Mouse (Mus musculus) midbrain, embryonic 13.5 days (tissue): ENCODE results near the gene Cplane1. TPM values are rescaled to one million over a fixed set of nuclear protein-coding genes. Genes with fewer than 3 reads are reported as not detected.
"Not testable (repeated sequence)": the region's sequence is repeated elsewhere in the genome, so short reads cannot be mapped to it uniquely, and the experiment has no call there.

Experiments
- ATAC-seq: fragments of 200-750 bp; cut with Nextera tagmentation; 2 replicates; pipeline ENCODE4 v1.8.0; 2017; ENCODE audit warnings: mild to moderate bottlenecking, moderate TSS enrichment, moderate library complexity
- H3K27ac ChIP-seq: fragments of 300-500 bp; sonication (generic); 2 replicates; pipeline ENCODE4 v1.5.1; 2015; ENCODE audit warnings: inconsistent platforms, mild to moderate bottlenecking, moderate library complexity
- H3K27me3 ChIP-seq: fragments of 300-500 bp; sonication (generic); 2 replicates; pipeline ENCODE4 v1.6.1; 2015; ENCODE audit warnings: mild to moderate bottlenecking, inconsistent platforms
- H3K36me3 ChIP-seq: fragments of 300-500 bp; sonication (generic); 2 replicates; pipeline ENCODE4 v1.6.1; 2015; ENCODE audit warnings: mild to moderate bottlenecking, inconsistent platforms
- H3K4me1 ChIP-seq: fragments of 300-500 bp; sonication (generic); replicated peaks from 2 replicates; pipeline ENCODE4 v1.6.1; 2015; ENCODE audit warnings: inconsistent platforms
- H3K4me2 ChIP-seq: fragments of 300-500 bp; sonication (generic); replicated peaks from 2 replicates; pipeline ENCODE4 v1.6.1; 2015; ENCODE audit warnings: moderate library complexity, mild to moderate bottlenecking, inconsistent platforms
- H3K4me3 ChIP-seq: fragments of 300-500 bp; sonication (generic); replicated peaks from 2 replicates; pipeline ENCODE4 v1.5.1; 2015; ENCODE audit warnings: mild to moderate bottlenecking, inconsistent platforms
- H3K9ac ChIP-seq: fragments of 300-500 bp; sonication (generic); replicated peaks from 2 replicates; pipeline ENCODE4 v1.6.1; 2015; ENCODE audit warnings: mild to moderate bottlenecking, inconsistent platforms
- H3K9me3 ChIP-seq: fragments of 300-500 bp; sonication (generic); 2 replicates; pipeline ENCODE4 v1.6.1; 2016; ENCODE audit warnings: mild to moderate bottlenecking, inconsistent platforms
- WGBS: fragments of 180-500 bp; shearing (Covaris S2); methylation state at CpG from one replicate; pipeline ENCODE4 v1.1.7; 2015; 5-methylcytosine and 5-hydroxymethylcytosine counted together
- polyA plus RNA-seq: library from polyadenylated mRNA; unstranded; fragments of >200 nt; fragmentation: Nextera tagmentation; extraction: Ambion mirVana; gene quantifications from 2 replicates; pipeline ENCODE4 v1.2.1, GENCODE M21; 2015

Gene Cplane1
- polyA plus RNA-seq, 1 experiment from 2014 or later, result 20.5 TPM

GRCm38 (mm10) chr15:8265946-8266345 is 97.0 kb downstream of the Cplane1 start:
- no peaks in the 10 kb centered on the region for H3K4me1 ChIP-seq
- H3K9me3 ChIP-seq, result no peaks in the 10 kb centered on the region
- ATAC-seq, result no peak
- peaks cover 90% of the 10 kb centered on the region for H3K36me3 ChIP-seq
- H3K4me2 ChIP-seq, result no peak overlapping the region
- no peak overlapping the region for H3K4me3 ChIP-seq
- H3K27ac ChIP-seq, result no peak overlapping the region
- H3K9ac ChIP-seq, result no peak overlapping the region
- 93% methylated on average over 3 of the region's 3 CpGs for WGBS
- H3K27me3 ChIP-seq, result no peaks in the 10 kb centered on the region

GRCm38 (mm10) chr15:8267211-8267610 is 98.3 kb downstream of the Cplane1 start:
- peaks cover 91% of the 10 kb centered on the region for H3K36me3 ChIP-seq
- 97% methylated on average over 3 of the region's 3 CpGs for WGBS
- no peak overlapping the region for H3K4me2 ChIP-seq

GRCm38 (mm10) chr15:8268231-8268630 is 99.3 kb downstream of the Cplane1 start:
- ATAC-seq, result no peak
- H3K27me3 ChIP-seq, result no peaks in the 10 kb centered on the region
- WGBS, result 95% methylated on average over 8 of the region's 8 CpGs
- H3K9me3 ChIP-seq, result no peaks in the 10 kb centered on the region
- no peak overlapping the region for H3K4me3 ChIP-seq
- peaks cover 91% of the 10 kb centered on the region for H3K36me3 ChIP-seq
- no peaks in the 10 kb centered on the region for H3K4me1 ChIP-seq
- no peak overlapping the region for H3K9ac ChIP-seq
- H3K27ac ChIP-seq, result no peak overlapping the region
- H3K4me2 ChIP-seq, result no peak overlapping the region

More at GRCm38 (mm10) chr15:8267211-8267610, 98.3 kb downstream of the Cplane1 start:
- no peaks in the 10 kb centered on the region for H3K9me3 ChIP-seq
- H3K4me1 ChIP-seq, result no peaks in the 10 kb centered on the region
- ATAC-seq, result no peak
- H3K27ac ChIP-seq, result no peak overlapping the region
- H3K4me3 ChIP-seq, result no peak overlapping the region
- H3K27me3 ChIP-seq, result no peaks in the 10 kb centered on the region
- H3K9ac ChIP-seq, result no peak overlapping the region

GRCm38 (mm10) chr15:8271952-8272351 is 103.0 kb downstream of the Cplane1 start:
- no peak for ATAC-seq
- Histone ChIP-seq H3K4me3 (no peak overlapping the region), H3K4me2 (no peak overlapping the region), H3K27ac (no peak overlapping the region), H3K4me1 (no peaks in the 10 kb centered on the region), H3K27me3 (no peaks in the 10 kb centered on the region), H3K36me3 (peaks cover 73% of the 10 kb centered on the region), H3K9ac (no peak overlapping the region), H3K9me3 (no peaks in the 10 kb centered on the region)
- 92% methylated on average over 8 of the region's 8 CpGs for WGBS

- peaks cover 17% of the 10 kb centered on the region for H3K36me3 ChIP-seq
- H3K4me2 ChIP-seq, H3K27ac ChIP-seq, H3K27me3 ChIP-seq, H3K4me3 ChIP-seq, H3K9ac ChIP-seq, H3K9me3 ChIP-seq, ATAC-seq, H3K4me1 ChIP-seq: not testable (repeated sequence)
- WGBS, result 94% methylated on average over 4 of the region's 4 CpGs
Measured at GRCm38 (mm10) chr15:8277916-8278315, 109.0 kb downstream of the Cplane1 start.

GRCm38 (mm10) chr15:8279320-8279779 is 110.4 kb downstream of the Cplane1 start:
- Histone ChIP-seq H3K9me3 (no peaks in the 10 kb centered on the region), H3K36me3 (peaks cover 5% of the 10 kb centered on the region), H3K4me3 (peak overlapping the region; percentile 30), H3K27me3 (no peaks in the 10 kb centered on the region), H3K27ac (no peak overlapping the region), H3K4me2 (peak overlapping the region; percentile 50), H3K4me1 (0 out of 2 replicates have a peak, but pooled peaks cover 2% of the 10 kb centered on the region), H3K9ac (0 out of 2 replicates have a peak overlapping the region, but pooled peaks have one; percentile 48)
- WGBS, result 37% methylated on average over 17 of the region's 17 CpGs
- no peak for ATAC-seq

- H3K4me1 ChIP-seq, result 0 out of 2 replicates have a peak, but pooled peaks cover 2% of the 10 kb centered on the region
- no peaks in the 10 kb centered on the region for H3K9me3 ChIP-seq
- ATAC-seq, result 0 out of 2 replicates have a peak, but pooled peaks have one; percentile 62
- H3K27me3 ChIP-seq, result no peaks in the 10 kb centered on the region
- H3K36me3 ChIP-seq, result peaks cover 5% of the 10 kb centered on the region
- 74% methylated on average over 19 of the region's 20 CpGs for WGBS
- no peak overlapping the region for H3K27ac ChIP-seq
- H3K4me2 ChIP-seq, result peak overlapping the region; percentile 50
- peak overlapping the region; percentile 30; the same call in 1 of the 2 replicates for H3K4me3 ChIP-seq
- no peak overlapping the region for H3K9ac ChIP-seq
Measured at GRCm38 (mm10) chr15:8279929-8280610, 111.2 kb downstream of the Cplane1 start.

- WGBS, result 88% methylated on average over 7 of the region's 7 CpGs
- Histone ChIP-seq H3K9ac (no peak overlapping the region), H3K9me3 (no peaks in the 10 kb centered on the region), H3K36me3 (no peaks in the 10 kb centered on the region), H3K4me1 (0 out of 2 replicates have a peak, but pooled peaks cover 2% of the 10 kb centered on the region), H3K27ac (no peak overlapping the region), H3K4me2 (no peak overlapping the region), H3K4me3 (no peak overlapping the region), H3K27me3 (no peaks in the 10 kb centered on the region)
- no peak for ATAC-seq
Measured at GRCm38 (mm10) chr15:8281701-8282100, 112.8 kb downstream of the Cplane1 start.

GRCm38 (mm10) chr15:8282155-8282554 is 113.2 kb downstream of the Cplane1 start:
- H3K27ac ChIP-seq, result no peak overlapping the region
- H3K36me3 ChIP-seq, result no peaks in the 10 kb centered on the region
- no peak overlapping the region for H3K4me2 ChIP-seq
- no peak for ATAC-seq
- H3K9ac ChIP-seq, result no peak overlapping the region
- WGBS, result 94% methylated on average over 2 of the region's 2 CpGs
- no peaks in the 10 kb centered on the region for H3K27me3 ChIP-seq
- 0 out of 2 replicates have a peak, but pooled peaks cover 2% of the 10 kb centered on the region for H3K4me1 ChIP-seq
- no peak overlapping the region for H3K4me3 ChIP-seq
- no peaks in the 10 kb centered on the region for H3K9me3 ChIP-seq

GRCm38 (mm10) chr15:8291251-8291650 is 122.3 kb downstream of the Cplane1 start:
- no peak overlapping the region for H3K27ac ChIP-seq
- no peaks in the 10 kb centered on the region for H3K4me1 ChIP-seq
- no peak for ATAC-seq
- H3K36me3 ChIP-seq, result peaks cover 58% of the 10 kb centered on the region
- H3K9ac ChIP-seq, result no peak overlapping the region
- H3K4me2 ChIP-seq, result no peak overlapping the region
- no peaks in the 10 kb centered on the region for H3K27me3 ChIP-seq
- no peak overlapping the region for H3K4me3 ChIP-seq
- H3K9me3 ChIP-seq, result no peaks in the 10 kb centered on the region
- 93% methylated on average over 14 of the region's 14 CpGs for WGBS

- Histone ChIP-seq H3K9me3 (no peaks in the 10 kb centered on the region), H3K4me2 (no peak overlapping the region), H3K27ac (no peak overlapping the region), H3K4me1 (no peaks in the 10 kb centered on the region), H3K27me3 (no peaks in the 10 kb centered on the region), H3K9ac (no peak overlapping the region), H3K36me3 (peaks cover 81% of the 10 kb centered on the region), H3K4me3 (no peak overlapping the region)
- ATAC-seq, result no peak
- WGBS, result 96% methylated on average over 6 of the region's 6 CpGs
Measured at GRCm38 (mm10) chr15:8294150-8294549, 125.2 kb downstream of the Cplane1 start.

- Histone ChIP-seq H3K27ac (no peak overlapping the region), H3K9me3 (no peaks in the 10 kb centered on the region), H3K4me1 (no peaks in the 10 kb centered on the region), H3K9ac (no peak overlapping the region), H3K4me3 (no peak overlapping the region), H3K36me3 (peaks cover 75% of the 10 kb centered on the region), H3K4me2 (no peak overlapping the region), H3K27me3 (no peaks in the 10 kb centered on the region)
- 96% methylated on average over 10 of the region's 10 CpGs for WGBS
- no peak for ATAC-seq
Measured at GRCm38 (mm10) chr15:8302944-8303343, 134.0 kb downstream of the Cplane1 start.
